Mouse (Mus musculus) brain, embryonic 14.5 days (tissue): ENCODE data around the gene Cfap97d2. TPM values are rescaled to one million over a fixed set of nuclear protein-coding genes. Genes with fewer than 3 reads are reported as not detected.

Experiments
- DNase-seq: peaks from one replicate; pipeline ENCODE4 v3.0.0-alpha.2; 2011; ENCODE audit warnings: low read depth
- CTCF ChIP-seq: fragments of 200-500 bp; IDR thresholded peaks from 2 replicates; pipeline ENCODE4 v1.5.1; 2012; ENCODE audit warnings: inconsistent platforms, mild to moderate bottlenecking, moderate library complexity, borderline replicate concordance; ENCODE audit not compliant: insufficient read depth, insufficient read length; ENCODE audit errors: extremely low read depth
- POLR2A ChIP-seq: fragments of 200-500 bp; IDR thresholded peaks from 2 replicates; pipeline ENCODE4 v1.6.1; 2012; ENCODE audit warnings: mild to moderate bottlenecking, inconsistent platforms, borderline replicate concordance; ENCODE audit not compliant: poor library complexity, insufficient read depth, insufficient read length, severe bottlenecking; ENCODE audit errors: extremely low read depth
- polyA plus RNA-seq: library from polyadenylated mRNA; depleted of rRNA; stranded (reverse); fragments of >200 nt; gene quantifications from 2 replicates; pipeline ENCODE4 v1.2.3, GENCODE M21; 2012

Cfap97d2 gene
- polyA plus RNA-seq, 1 experiment: 2.0 TPM

DNA sequence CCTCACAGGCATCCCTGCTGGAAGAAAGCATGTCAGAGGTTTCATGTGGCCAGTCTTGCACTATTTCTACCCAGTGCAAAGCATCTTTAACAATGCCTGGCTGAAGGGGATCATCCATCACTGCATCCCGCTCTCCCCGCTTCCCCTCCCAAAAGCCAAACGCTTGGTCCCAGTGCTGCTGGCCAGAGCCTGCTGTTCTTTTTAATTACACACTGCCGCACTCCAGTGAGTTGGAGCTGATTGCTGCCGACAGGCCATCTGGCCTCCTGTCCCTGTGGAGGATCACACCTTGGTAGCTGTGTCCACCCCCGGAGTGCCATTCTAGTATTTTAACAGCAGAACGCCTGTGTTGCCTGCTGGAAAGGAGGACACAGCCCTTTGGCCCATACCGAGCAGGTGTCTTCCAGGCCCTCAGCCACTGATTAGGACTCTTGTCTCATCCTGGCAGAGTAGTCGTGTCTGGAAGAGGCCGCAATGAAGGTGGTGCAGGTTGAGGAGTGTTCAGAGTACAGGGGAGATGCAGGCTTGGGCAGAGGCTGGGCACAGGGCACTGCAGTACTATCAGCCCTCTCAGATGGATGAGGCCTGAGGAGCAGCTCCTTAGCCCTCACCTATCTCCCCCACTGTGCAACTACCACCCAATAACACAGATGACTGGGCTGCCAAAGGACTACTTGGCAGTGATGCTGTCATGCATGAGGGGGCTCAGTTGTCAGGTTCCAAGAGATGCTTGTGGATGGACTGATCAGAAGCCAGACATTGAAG is 13.2 kb upstream of the Cfap97d2 start:
- TF ChIP-seq POLR2A (no peak), CTCF (no peak)

DNA sequence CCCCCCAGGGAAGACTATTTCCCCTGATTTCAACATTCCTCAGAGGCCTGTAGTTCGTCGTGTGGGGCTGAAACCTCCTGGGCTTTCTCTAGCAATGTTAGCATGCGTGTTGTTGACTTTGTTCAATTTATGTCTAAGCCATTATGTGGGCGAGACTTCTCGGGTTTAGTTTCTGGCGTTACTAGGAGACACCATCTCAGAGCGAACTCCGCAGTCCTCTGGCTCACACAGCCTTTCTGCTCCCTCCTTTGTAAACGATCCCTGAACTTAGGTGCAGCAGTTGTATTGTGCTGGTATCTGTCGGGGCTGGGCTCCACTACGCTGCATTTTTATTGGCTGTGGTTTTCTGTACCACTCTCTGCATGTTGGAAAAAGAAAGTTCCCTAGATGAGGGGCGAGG is 11.0 kb upstream of the Cfap97d2 start:
- DNase-seq: no peak
- TF ChIP-seq CTCF (no peak), POLR2A (no peak)

More for the DNA sequence above, 13.2 kb upstream of the Cfap97d2 start:
- DNase-seq: peak; percentile 54

DNA sequence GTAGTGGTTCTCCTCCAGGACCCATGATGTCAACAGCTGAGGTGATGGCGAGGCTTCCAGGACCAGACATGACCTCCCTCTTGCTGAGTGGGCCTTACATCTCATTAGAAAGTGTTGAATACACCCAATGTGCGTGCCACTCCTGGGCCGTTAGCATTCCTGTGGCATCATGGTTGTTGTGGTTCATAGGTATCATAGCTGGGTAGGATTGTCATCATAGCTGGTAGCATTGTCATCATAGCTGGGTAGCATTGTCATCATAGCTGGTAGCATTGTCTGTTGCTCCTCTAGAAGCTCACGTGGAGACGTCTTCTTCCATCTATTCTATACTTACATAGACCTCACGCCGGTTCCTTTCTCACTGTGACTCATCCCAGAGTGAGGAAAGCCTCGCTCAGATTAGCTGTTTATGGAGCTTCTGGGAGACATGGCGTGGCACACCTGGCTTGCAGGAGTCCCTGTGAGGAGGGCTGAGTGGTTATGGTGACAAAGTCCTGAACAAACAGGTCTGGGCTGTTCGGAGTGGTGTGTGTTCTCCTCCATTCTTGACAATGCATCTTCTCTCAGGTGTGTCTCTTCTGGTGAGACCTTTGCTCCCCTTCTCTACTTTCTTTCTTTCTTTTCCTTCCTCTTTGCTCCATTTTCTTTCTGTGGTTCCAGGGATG is 10.4 kb upstream of the Cfap97d2 start:
- DNase-seq: no peak
- TF ChIP-seq CTCF: no peak
- no peak for TF ChIP-seq POLR2A

DNA sequence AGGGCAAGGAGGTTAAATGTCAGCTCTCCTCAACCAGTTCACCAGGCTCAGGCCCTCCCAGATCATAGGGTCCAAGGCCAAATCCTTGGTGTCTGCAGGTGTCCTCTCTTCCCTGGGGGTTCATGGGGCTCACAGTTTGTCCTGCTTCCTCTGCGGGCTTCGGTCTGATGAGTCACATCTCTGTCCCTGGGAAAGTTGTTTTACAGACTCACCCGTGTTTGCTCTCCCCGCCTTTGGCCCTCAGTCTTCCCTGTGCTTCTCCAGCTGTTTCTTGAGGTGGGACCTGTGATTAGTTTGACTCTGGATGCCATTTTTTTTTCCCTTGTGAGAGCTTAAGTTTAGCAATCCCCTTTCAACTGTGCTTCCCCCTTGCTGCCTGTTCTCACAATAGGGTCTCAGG is 9.5 kb upstream of the Cfap97d2 start:
- TF ChIP-seq POLR2A (no peak), CTCF (no peak)
- no peak for DNase-seq

DNA sequence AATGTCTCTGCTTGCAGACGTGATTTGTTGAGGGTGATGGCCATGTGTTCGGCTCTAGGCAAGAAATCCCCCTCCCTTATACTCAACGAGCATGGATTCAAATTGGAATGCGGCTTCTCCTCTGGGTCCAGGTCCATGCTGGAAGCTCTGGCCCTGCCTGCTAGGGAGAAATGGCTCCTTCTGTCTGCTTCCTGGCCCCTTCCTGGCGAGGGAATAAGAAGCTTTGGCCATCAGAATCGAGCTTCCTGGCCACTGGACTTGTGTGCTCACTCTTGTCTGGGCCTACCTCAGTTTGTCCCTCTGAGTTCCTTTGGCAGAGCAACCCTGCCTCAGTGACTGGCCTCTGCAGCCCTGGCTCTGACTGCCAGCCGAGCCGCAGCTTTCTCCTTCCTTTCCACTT is 8.5 kb upstream of the Cfap97d2 start:
- no peak for DNase-seq
- no peak for TF ChIP-seq POLR2A

DNA sequence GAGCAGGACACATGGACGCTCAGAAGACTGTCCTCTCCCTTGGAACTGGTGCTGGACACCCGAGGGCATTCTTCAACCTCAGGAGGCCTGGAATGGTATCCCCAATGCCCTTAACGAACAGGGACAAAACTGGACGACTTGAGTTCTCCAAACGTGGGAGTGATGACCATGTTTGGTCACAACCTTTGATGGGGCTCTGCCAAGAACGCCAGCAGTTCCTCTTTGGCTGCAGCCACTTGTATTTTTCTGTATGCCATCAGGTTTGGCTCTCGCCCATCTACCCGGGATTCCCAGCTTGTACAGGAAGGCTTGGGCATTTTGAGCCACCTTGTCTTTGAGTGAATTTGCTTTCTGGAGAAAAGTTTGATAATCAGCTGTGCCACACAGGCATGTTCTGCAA is 8.0 kb upstream of the Cfap97d2 start:
- DNase-seq: no peak
- TF ChIP-seq CTCF (no peak), POLR2A (no peak)

DNA sequence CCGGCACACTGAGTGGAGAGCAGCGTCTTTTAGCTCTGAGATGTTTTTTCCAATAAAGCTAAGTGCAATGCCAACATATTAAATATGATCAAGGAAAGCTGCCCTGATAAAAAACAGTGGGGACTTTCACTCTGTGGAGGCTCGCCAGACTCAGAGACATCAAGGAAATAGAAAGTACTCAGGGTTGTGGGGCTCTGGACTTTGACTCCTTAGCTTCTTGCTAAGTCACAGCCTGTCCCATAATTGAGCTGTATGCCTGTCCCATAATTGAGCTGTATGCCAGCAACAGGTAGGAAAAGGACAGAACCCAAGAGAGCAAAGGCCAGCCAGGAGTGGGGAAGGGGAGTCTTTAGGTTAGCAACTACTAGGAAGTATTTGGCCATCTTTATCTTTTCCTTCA is 7.4 kb upstream of the Cfap97d2 start:
- no peak for TF ChIP-seq POLR2A
- TF ChIP-seq CTCF: no peak

DNA sequence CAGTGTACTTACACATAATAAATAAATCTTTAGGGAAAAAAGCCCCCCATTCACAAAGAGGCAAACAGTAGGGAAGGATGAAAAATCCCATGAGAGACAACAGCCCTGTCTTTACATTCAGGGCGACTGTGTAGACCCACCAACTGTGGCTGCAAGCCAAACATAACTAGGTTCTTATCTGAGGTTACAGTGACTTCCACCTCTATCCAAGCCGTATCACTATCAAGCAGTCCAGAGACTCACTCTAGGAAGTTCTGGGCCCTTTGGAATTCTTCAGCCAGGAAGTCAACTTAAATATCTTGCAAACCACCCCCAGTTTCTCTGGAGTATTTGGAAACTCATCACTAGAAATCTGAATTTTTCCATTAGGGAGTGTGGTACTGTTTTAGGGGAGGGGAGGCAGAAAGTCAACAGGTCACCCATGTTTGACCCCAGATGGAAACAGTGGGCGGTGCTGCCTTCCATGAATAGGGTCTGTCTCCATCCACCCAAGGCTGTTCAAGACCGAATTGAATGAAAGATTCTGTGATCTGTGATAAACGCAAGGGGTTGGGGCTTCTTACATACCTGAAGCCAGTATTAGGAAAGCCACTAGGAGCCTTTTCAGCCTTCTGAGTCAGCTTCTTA is 6.3 kb upstream of the Cfap97d2 start:
- DNase-seq: no peak
- TF ChIP-seq CTCF: no peak
- no peak for TF ChIP-seq POLR2A

More for the DNA sequence above, 7.4 kb upstream of the Cfap97d2 start:
- no peak for DNase-seq

DNA sequence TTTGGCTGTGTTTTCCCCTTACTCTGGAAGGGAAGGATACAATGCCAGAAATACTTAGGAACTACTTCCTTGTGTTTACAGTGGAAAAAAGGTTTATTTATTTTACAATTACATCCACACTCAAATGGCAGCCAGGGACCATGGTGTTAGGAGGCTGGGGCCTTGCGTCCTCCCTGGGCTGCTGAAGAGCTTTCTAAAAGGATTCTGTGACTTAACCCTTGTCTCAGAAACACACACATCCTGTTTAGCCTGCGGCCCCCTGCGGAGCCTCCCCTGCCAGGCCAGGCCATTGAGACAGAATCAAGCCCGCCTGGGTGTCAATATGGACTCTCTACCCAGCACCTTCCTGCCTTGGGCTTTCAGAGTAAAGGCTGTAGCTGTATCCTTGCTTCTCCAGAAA is 2.9 kb upstream of the Cfap97d2 start:
- TF ChIP-seq POLR2A (no peak), CTCF (no peak)

DNA sequence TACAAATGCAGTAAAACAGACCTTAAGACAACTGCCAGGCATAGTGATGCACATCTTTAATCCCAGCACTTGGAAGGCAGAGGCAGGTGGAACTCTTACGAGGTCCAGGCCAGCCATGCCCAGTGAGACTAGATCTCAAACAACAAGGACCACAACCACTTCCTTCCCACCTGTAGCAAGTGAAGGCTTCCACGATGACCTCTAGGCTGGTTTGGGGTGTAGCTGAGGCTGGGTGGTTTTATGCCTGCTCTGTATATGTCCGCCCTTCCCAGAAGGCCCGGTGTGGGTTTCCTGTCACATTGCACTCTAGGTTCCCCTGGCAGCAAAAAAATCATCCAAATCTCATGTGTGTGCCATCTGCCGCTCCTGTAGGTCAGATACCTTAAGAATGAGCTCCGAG is 1.9 kb upstream of the Cfap97d2 start:
- TF ChIP-seq CTCF: no peak
- TF ChIP-seq POLR2A: no peak
- no peak for DNase-seq

More for the DNA sequence above, 2.9 kb upstream of the Cfap97d2 start:
- DNase-seq: no peak

DNA sequence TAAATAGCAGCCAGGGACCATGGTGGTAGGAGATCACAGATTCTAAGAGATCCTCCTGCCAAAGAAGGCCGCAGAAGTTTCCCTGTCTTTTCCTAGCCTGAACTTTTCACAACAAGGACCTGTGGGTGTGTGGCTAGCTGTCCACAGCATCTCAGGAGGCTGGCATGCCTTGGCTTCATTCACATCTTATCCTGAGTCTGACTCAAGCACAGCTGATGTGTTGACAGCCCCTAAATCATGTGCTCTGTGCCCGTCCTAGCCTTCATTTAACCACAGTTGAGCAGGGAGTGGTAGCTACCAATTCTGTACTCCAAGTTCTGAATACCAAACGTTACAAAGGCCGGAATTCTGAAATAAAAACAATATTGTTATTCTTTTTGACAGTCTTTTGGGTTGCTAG is 1.4 kb upstream of the Cfap97d2 start:
- DNase-seq: no peak
- TF ChIP-seq CTCF (no peak), POLR2A (no peak)

DNA sequence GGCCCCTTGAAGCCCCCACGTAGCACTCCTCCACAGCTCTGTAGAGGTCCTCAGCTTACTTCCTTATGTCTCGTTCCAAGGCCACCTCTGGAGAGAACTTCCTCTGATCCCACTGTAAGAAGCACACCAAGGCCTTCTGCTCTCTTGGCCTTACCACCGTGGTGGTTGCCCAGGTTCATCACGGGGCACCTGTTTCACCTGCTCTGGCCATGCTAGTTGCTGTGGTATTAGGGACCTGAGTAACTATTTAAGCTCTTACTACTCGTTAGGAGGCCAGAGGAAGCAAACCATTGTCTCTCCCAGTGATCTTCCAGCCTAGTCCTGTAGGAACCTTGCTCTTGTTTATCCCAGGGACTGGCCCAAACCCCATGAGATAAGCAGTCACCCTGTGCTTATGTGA is 1.2 kb downstream of the Cfap97d2 start:
- no peak for DNase-seq
- TF ChIP-seq CTCF (no peak), POLR2A (no peak)

DNA sequence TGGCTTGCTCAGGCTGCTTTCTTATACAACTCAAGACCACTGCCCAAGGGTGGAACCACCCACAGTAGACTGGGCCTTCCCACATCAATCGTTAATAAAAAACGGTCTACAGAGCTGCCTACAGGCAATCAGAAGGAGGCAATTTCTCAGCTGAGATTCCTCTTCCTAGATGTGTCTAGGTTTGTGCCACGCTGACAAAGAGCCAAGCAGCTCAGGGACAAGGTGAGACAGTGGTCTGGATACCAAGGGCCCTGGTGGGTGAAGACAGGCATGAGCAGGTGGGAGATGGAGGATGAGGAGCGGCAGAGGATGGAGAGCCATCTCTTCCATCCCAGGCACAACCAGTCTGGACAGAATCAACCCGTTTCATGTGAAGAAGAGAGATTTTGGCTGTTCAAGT is 2.8 kb downstream of the Cfap97d2 start:
- TF ChIP-seq CTCF: no peak
- no peak for TF ChIP-seq POLR2A
- DNase-seq: no peak
